Mouse (Mus musculus) forebrain, embryonic 11.5 days (tissue): ENCODE measurements around the gene Rhbdd2. TPM values are rescaled to one million over a fixed set of nuclear protein-coding genes. Genes with fewer than 3 reads are reported as not detected.
"Not testable (repeated sequence)": the region's sequence is repeated elsewhere in the genome, so short reads cannot be mapped to it uniquely, and the experiment has no call there.

Experiments
- ATAC-seq: fragments of 200-750 bp; cut with Nextera tagmentation; replicated peaks from 2 replicates; pipeline ENCODE4 v1.8.0; 2017; ENCODE audit warnings: moderate TSS enrichment; ENCODE audit not compliant: low FRiP score
- DNase-seq: peaks from one replicate; pipeline ENCODE4 v3.0.0-alpha.2; 2017; ENCODE audit warnings: low spot score
- H3K27ac ChIP-seq: fragments of 300-500 bp; sonication (generic); 2 replicates; pipeline ENCODE4 v1.5.1; 2014; ENCODE audit warnings: low read depth, low read length
- H3K27me3 ChIP-seq: fragments of 300-500 bp; sonication (generic); 2 replicates; pipeline ENCODE4 v1.6.1; 2014; ENCODE audit warnings: mild to moderate bottlenecking, low read length, mixed read lengths; ENCODE audit not compliant: control insufficient read depth, insufficient read depth
- H3K36me3 ChIP-seq: fragments of 300-500 bp; sonication (generic); 2 replicates; pipeline ENCODE4 v1.6.1; 2014; ENCODE audit warnings: mild to moderate bottlenecking, low read length, moderate library complexity, mixed read lengths; ENCODE audit not compliant: control insufficient read depth, insufficient read depth
- H3K4me1 ChIP-seq: fragments of 300-500 bp; sonication (generic); replicated peaks from 2 replicates; pipeline ENCODE4 v1.6.1; 2014; ENCODE audit warnings: low read length, mixed read lengths; ENCODE audit not compliant: control insufficient read depth, insufficient read depth
- H3K4me2 ChIP-seq: fragments of 300-500 bp; sonication (generic); 2 replicates; pipeline ENCODE4 v1.6.1; 2014; ENCODE audit warnings: low read depth, mild to moderate bottlenecking, low read length, moderate library complexity, mixed read lengths; ENCODE audit not compliant: severe bottlenecking
- H3K4me3 ChIP-seq: fragments of 300-500 bp; sonication (generic); 2 replicates; pipeline ENCODE4 v1.5.1; 2014; ENCODE audit warnings: low read depth, low read length
- H3K9ac ChIP-seq: fragments of 300-500 bp; sonication (generic); 2 replicates; pipeline ENCODE4 v1.6.1; 2014; ENCODE audit warnings: low read length
- H3K9me3 ChIP-seq: fragments of 300-500 bp; sonication (generic); 2 replicates; pipeline ENCODE4 v1.6.1; 2016; ENCODE audit warnings: low read length, mixed read lengths; ENCODE audit not compliant: control insufficient read depth
- WGBS: fragments of 180-500 bp; shearing (Covaris S2); extraction: QIAGEN DNeasy Blood & Tissue Kit; methylation state at CpG from one replicate; pipeline ENCODE4 v1.1.7; 2014; 5-methylcytosine and 5-hydroxymethylcytosine counted together
- polyA plus RNA-seq: library from polyadenylated mRNA; unstranded; fragments of >200 nt; fragmentation: Nextera tagmentation; extraction: Ambion mirVana; gene quantifications from 2 replicates; pipeline ENCODE4 v1.2.1, GENCODE M21; 2014

Rhbdd2 gene
- polyA plus RNA-seq, 1 experiment from 2014 or later: 60.1 TPM

GRCm38 (mm10) chr5:135619741-135620140, 12.7 kb upstream of the Rhbdd2 start:
- H3K4me2 ChIP-seq, H3K4me3 ChIP-seq, H3K4me1 ChIP-seq, H3K36me3 ChIP-seq, H3K9ac ChIP-seq, H3K27ac ChIP-seq, ATAC-seq, H3K9me3 ChIP-seq, H3K27me3 ChIP-seq: not testable (repeated sequence)
- WGBS: 87% methylated on average over 10 of the region's 10 CpGs
- peak; percentile 24 for DNase-seq

GRCm38 (mm10) chr5:135620526-135620925, 11.9 kb upstream of the Rhbdd2 start:
- ATAC-seq (no peak), DNase-seq (no peak)
- 87% methylated on average over 9 of the region's 9 CpGs for WGBS
- Histone ChIP-seq H3K27ac (no peak overlapping the region), H3K9ac (no peak overlapping the region), H3K27me3 (no peaks in the 10 kb centered on the region), H3K4me3 (no peak overlapping the region), H3K4me2 (no peak overlapping the region), H3K4me1 (no peaks in the 10 kb centered on the region), H3K9me3 (no peaks in the 10 kb centered on the region), H3K36me3 (no peaks in the 10 kb centered on the region)

- Histone ChIP-seq H3K27me3 (no peaks in the 10 kb centered on the region), H3K9ac (no peak overlapping the region), H3K9me3 (no peaks in the 10 kb centered on the region), H3K4me3 (no peak overlapping the region), H3K36me3 (no peaks in the 10 kb centered on the region), H3K27ac (no peak overlapping the region), H3K4me2 (no peak overlapping the region), H3K4me1 (no peaks in the 10 kb centered on the region)
- ATAC-seq (no peak), DNase-seq (no peak)
- WGBS: 83% methylated on average over 10 of the region's 10 CpGs
These were observed 10.7 kb upstream of the Rhbdd2 start for GRCm38 (mm10) chr5:135621725-135622124.

GRCm38 (mm10) chr5:135623006-135623563, 9.3 kb upstream of the Rhbdd2 start:
- no peaks in the 10 kb centered on the region for H3K36me3 ChIP-seq
- no peak overlapping the region for H3K4me3 ChIP-seq
- no peak overlapping the region for H3K9ac ChIP-seq
- H3K27me3 ChIP-seq: no peaks in the 10 kb centered on the region
- no peak overlapping the region for H3K27ac ChIP-seq
- DNase-seq: no peak
- WGBS: 86% methylated on average over 18 of the region's 18 CpGs
- ATAC-seq: no peak
- H3K4me1 ChIP-seq: no peaks in the 10 kb centered on the region
- no peak overlapping the region for H3K4me2 ChIP-seq
- no peaks in the 10 kb centered on the region for H3K9me3 ChIP-seq

- WGBS: 46% methylated on average over 10 of the region's 10 CpGs
- H3K4me1 ChIP-seq: peaks cover 2% of the 10 kb centered on the region; the same call in 1 of the 2 replicates
- ATAC-seq (no peak), DNase-seq (no peak)
- H3K27ac ChIP-seq: no peak overlapping the region
- no peaks in the 10 kb centered on the region for H3K27me3 ChIP-seq
- H3K9ac ChIP-seq: no peak overlapping the region
- no peak overlapping the region for H3K4me2 ChIP-seq
- H3K4me3 ChIP-seq: no peak overlapping the region
- no peaks in the 10 kb centered on the region for H3K36me3 ChIP-seq
- H3K9me3 ChIP-seq: no peaks in the 10 kb centered on the region
These were observed 3.5 kb upstream of the Rhbdd2 start for GRCm38 (mm10) chr5:135628916-135629315.

GRCm38 (mm10) chr5:135629401-135629800, 3.0 kb upstream of the Rhbdd2 start:
- Histone ChIP-seq H3K9me3 (no peaks in the 10 kb centered on the region), H3K4me1 (peaks cover 2% of the 10 kb centered on the region; the same call in 1 of the 2 replicates), H3K4me3 (no peak overlapping the region), H3K9ac (no peak overlapping the region), H3K27me3 (no peaks in the 10 kb centered on the region), H3K27ac (no peak overlapping the region), H3K4me2 (no peak overlapping the region), H3K36me3 (no peaks in the 10 kb centered on the region)
- no peak for DNase-seq
- 80% methylated on average over 3 of the region's 3 CpGs for WGBS
- ATAC-seq: no peak

GRCm38 (mm10) chr5:135630598-135630997, 1.8 kb upstream of the Rhbdd2 start:
- Histone ChIP-seq H3K4me1 (peaks cover 2% of the 10 kb centered on the region; the same call in 1 of the 2 replicates), H3K4me3 (no peak overlapping the region), H3K27ac (no peak overlapping the region), H3K4me2 (no peak overlapping the region), H3K9ac (no peak overlapping the region), H3K27me3 (no peaks in the 10 kb centered on the region), H3K9me3 (no peaks in the 10 kb centered on the region), H3K36me3 (no peaks in the 10 kb centered on the region)
- ATAC-seq (no peak), DNase-seq (peak; percentile 64)
- WGBS: 34% methylated on average over 3 of the region's 3 CpGs

GRCm38 (mm10) chr5:135632797-135633144, 353 bp downstream of the Rhbdd2 start:
- DNase-seq: no peak
- H3K9me3 ChIP-seq: no peaks in the 10 kb centered on the region
- peak overlapping the region; percentile 91 for H3K9ac ChIP-seq

GRCm38 (mm10) chr5:135639760-135640458, 7.5 kb downstream of the Rhbdd2 start:
- H3K27ac ChIP-seq: no peak overlapping the region
- no peak overlapping the region for H3K4me3 ChIP-seq
- H3K27me3 ChIP-seq: no peaks in the 10 kb centered on the region
- no peaks in the 10 kb centered on the region for H3K4me1 ChIP-seq
- no peak overlapping the region for H3K9ac ChIP-seq
- DNase-seq: no peak
- no peak overlapping the region for H3K4me2 ChIP-seq
- no peaks in the 10 kb centered on the region; the same call in 1 of the 2 replicates for H3K36me3 ChIP-seq
- no peak for ATAC-seq
- H3K9me3 ChIP-seq: no peaks in the 10 kb centered on the region
- WGBS: 81% methylated on average over 7 of the region's 7 CpGs

More at GRCm38 (mm10) chr5:135632797-135633144, 353 bp downstream of the Rhbdd2 start:
- peak; percentile 80 for ATAC-seq
- peaks cover 2% of the 10 kb centered on the region; the same call in 1 of the 2 replicates for H3K4me1 ChIP-seq
- peak overlapping the region; percentile 70; the same call in 1 of the 2 replicates for H3K27ac ChIP-seq
- H3K4me2 ChIP-seq: peak overlapping the region; percentile 62
- peak overlapping the region; percentile 82 for H3K4me3 ChIP-seq
- no peaks in the 10 kb centered on the region for H3K27me3 ChIP-seq
- H3K36me3 ChIP-seq: no peaks in the 10 kb centered on the region; the same call in 1 of the 2 replicates
- 0% methylated on average over 21 of the region's 21 CpGs for WGBS
